In genomic region chr10:126928011-126928818, GRCm38 (mm10) we compare ENCODE assay signal across 8 mouse cellular contexts. TPM values are rescaled to one million over a fixed set of nuclear protein-coding genes. Genes with fewer than 3 reads are reported as not detected.
A peak's percentile ranks its signal among the peaks of the same experiment; 100 is the strongest.
DNase-seq lines count a peak whose midpoint lies in the region; ATAC-seq and TF ChIP-seq lines count a peak whose summit lies in the region.

No protein-coding gene starts in this region.

- H3K4me3 ChIP-seq in thymus, adult 2 months (ENCODE audit: control insufficient read depth, insufficient read depth, low read length): peak overlapping the region; percentile 25
- peak overlapping the region; percentile 71 for H3K4me3 ChIP-seq in embryonic facial prominence, embryonic 10.5 days
- peak overlapping the region; percentile 49 for H3K4me3 ChIP-seq in limb, embryonic 12.5 days (replicated peaks)
- H3K4me3 ChIP-seq in midbrain, embryonic 12.5 days: peak overlapping the region; percentile 57
- peak overlapping the region; percentile 59 for H3K4me3 ChIP-seq in stomach, embryonic 16.5 days (replicated peaks; ENCODE audit: low read length)

- H3K9me3 ChIP-seq in embryonic facial prominence, embryonic 10.5 days: no peaks in the 10 kb centered on the region
- no peaks in the 10 kb centered on the region for H3K9me3 ChIP-seq in limb, embryonic 12.5 days
- H3K9me3 ChIP-seq in midbrain, embryonic 12.5 days: no peaks in the 10 kb centered on the region
- H3K9me3 ChIP-seq in stomach, embryonic 16.5 days (replicated peaks; ENCODE audit: control insufficient read depth, low read length): no peaks in the 10 kb centered on the region

- no peak for DNase-seq in thymus, adult 2 months
- DNase-seq in thymus, postnatal 0 days (ENCODE audit: low spot score): no peak
- DNase-seq in embryonic facial prominence, embryonic 10.5 days (ENCODE audit: low spot score): peak; percentile 86
- DNase-seq in heart, adult 18-20 months: peak; percentile 94 to 95
- peak; percentile 83 to 90 for DNase-seq in kidney, adult 8-10 months

- H3K4me2 ChIP-seq in limb, embryonic 12.5 days: peak overlapping the region; percentile 90
- H3K4me2 ChIP-seq in midbrain, embryonic 12.5 days (replicated peaks): peak overlapping the region; percentile 93
- peak overlapping the region; percentile 93 for H3K4me2 ChIP-seq in stomach, embryonic 16.5 days (ENCODE audit: low read depth, low read length)

- peak; percentile 45; the same call in 1 of the 2 replicates for ATAC-seq in limb, embryonic 12.5 days (ENCODE audit: insufficient number of reproducible peaks, insufficient read depth, low FRiP score, low TSS enrichment, low read depth)
- peak; percentile 60 for ATAC-seq in midbrain, embryonic 12.5 days (ENCODE audit: low FRiP score, low read depth)
- peak; percentile 73 for ATAC-seq in stomach, embryonic 16.5 days (ENCODE audit: insufficient read depth, low FRiP score)

- H3K27me3 ChIP-seq in thymus, adult 2 months (ENCODE audit: control insufficient read depth, insufficient read depth, low read length): peaks cover 11% of the 10 kb centered on the region; the same call in 1 of the 2 replicates
- H3K27me3 ChIP-seq in embryonic facial prominence, embryonic 10.5 days (replicated peaks; ENCODE audit: low read depth, poor library complexity, severe bottlenecking): peaks cover 47% of the 10 kb centered on the region
- H3K27me3 ChIP-seq in limb, embryonic 12.5 days: peaks cover 4% of the 10 kb centered on the region; the same call in 1 of the 2 replicates
- H3K27me3 ChIP-seq in midbrain, embryonic 12.5 days: peaks cover 42% of the 10 kb centered on the region
- H3K27me3 ChIP-seq in stomach, embryonic 16.5 days (ENCODE audit: control insufficient read depth, insufficient read depth, low read length): no peaks in the 10 kb centered on the region

- H3K4me1 ChIP-seq in thymus, adult 2 months (replicated peaks; ENCODE audit: control insufficient read depth, insufficient read depth, low read length): no peaks in the 10 kb centered on the region
- H3K4me1 ChIP-seq in embryonic facial prominence, embryonic 10.5 days: peaks cover 55% of the 10 kb centered on the region
- H3K4me1 ChIP-seq in limb, embryonic 12.5 days (replicated peaks): peaks cover 55% of the 10 kb centered on the region
- peaks cover 61% of the 10 kb centered on the region for H3K4me1 ChIP-seq in midbrain, embryonic 12.5 days
- H3K4me1 ChIP-seq in stomach, embryonic 16.5 days (ENCODE audit: control insufficient read depth, insufficient read depth, low read length): peaks cover 42% of the 10 kb centered on the region

- no peaks in the 10 kb centered on the region for H3K36me3 ChIP-seq in thymus, adult 2 months (ENCODE audit: control insufficient read depth, insufficient read depth, low read length)
- H3K36me3 ChIP-seq in embryonic facial prominence, embryonic 10.5 days (replicated peaks): no peaks in the 10 kb centered on the region
- no peaks in the 10 kb centered on the region for H3K36me3 ChIP-seq in limb, embryonic 12.5 days
- H3K36me3 ChIP-seq in midbrain, embryonic 12.5 days: no peaks in the 10 kb centered on the region
- no peaks in the 10 kb centered on the region for H3K36me3 ChIP-seq in stomach, embryonic 16.5 days (ENCODE audit: control insufficient read depth, insufficient read depth, low read length)

- H3K27ac ChIP-seq in thymus, adult 2 months (ENCODE audit: control insufficient read depth, insufficient read depth, low read length): peak overlapping the region; percentile 45; the same call in 1 of the 2 replicates
- peak overlapping the region; percentile 86 for H3K27ac ChIP-seq in embryonic facial prominence, embryonic 10.5 days (replicated peaks)
- H3K27ac ChIP-seq in limb, embryonic 12.5 days: peak overlapping the region; percentile 98
- 0 out of 2 replicates have a peak overlapping the region, but pooled peaks have one; percentile 35 for H3K27ac ChIP-seq in midbrain, embryonic 12.5 days (replicated peaks)
- H3K27ac ChIP-seq in stomach, embryonic 16.5 days (ENCODE audit: low read length): peak overlapping the region; percentile 99

- peak; percentile 10; the same call in 1 of the 2 replicates for TF ChIP-seq CTCF in thymus, adult 2 months (IDR thresholded peaks at IDR 0.05; ENCODE audit: borderline replicate concordance, control insufficient read depth, extremely low read depth, insufficient read depth, low read length, poor library complexity)

- TF ChIP-seq POLR2A in thymus, adult 2 months (IDR thresholded peaks at IDR 0.05; ENCODE audit: control insufficient read depth, extremely low read depth, insufficient read depth, low read length, poor library complexity): no peak

- WGBS in thymus, adult 2 months: 3% methylated on average over 39 of the region's 39 CpGs
- WGBS in embryonic facial prominence, embryonic 10.5 days: under 1% methylated on average over 39 of the region's 39 CpGs
- WGBS in limb, embryonic 12.5 days: under 1% methylated on average over 39 of the region's 39 CpGs
- WGBS in midbrain, embryonic 12.5 days: under 1% methylated on average over 36 of the region's 39 CpGs
- WGBS in stomach, embryonic 16.5 days: under 1% methylated on average over 39 of the region's 39 CpGs

- H3K9ac ChIP-seq in limb, embryonic 12.5 days (replicated peaks): peak overlapping the region; percentile 70
- H3K9ac ChIP-seq in midbrain, embryonic 12.5 days (replicated peaks): peak overlapping the region; percentile 60
- H3K9ac ChIP-seq in stomach, embryonic 16.5 days (ENCODE audit: low read length): peak overlapping the region; percentile 85

RNA-seq across cellular contexts. Expression of gene Atp23, which starts 27.1 kb away (rescaled TPM):
- polyA plus RNA-seq in thymus, adult 2 months (2012; rRNA removed): 9.6 and 12.1 TPM in 2 replicates
- 15.8 and 17.5 TPM in 2 replicates for polyA plus RNA-seq in thymus, postnatal 0 days (2015; fragmentation: Nextera tagmentation; extraction: Ambion mirVana)
- polyA plus RNA-seq in embryonic facial prominence, embryonic 10.5 days (2016; fragmentation: Nextera tagmentation; extraction: Ambion mirVana): 20.0 and 22.6 TPM in 2 replicates
- total RNA-seq in heart, adult 18-20 months (2021): 1 to 10 TPM; 4.2 to 5.1 TPM
- 22.9 TPM in 2 replicates for polyA plus RNA-seq in limb, embryonic 12.5 days (2016; fragmentation: Nextera tagmentation; extraction: Ambion mirVana)
- polyA plus RNA-seq in midbrain, embryonic 12.5 days (2016; fragmentation: Nextera tagmentation; extraction: Ambion mirVana): 14.4 and 15.0 TPM in 2 replicates
- polyA plus RNA-seq in stomach, embryonic 16.5 days (2015; fragmentation: Nextera tagmentation; extraction: Ambion mirVana): 11.7 and 12.0 TPM in 2 replicates

RNA-seq across cellular contexts. Expression of gene Ctdsp2, which starts 50.3 kb away (rescaled TPM):
- 179 and 182 TPM in 2 replicates for polyA plus RNA-seq in thymus, adult 2 months (2012; rRNA removed)
- 30.3 and 34.3 TPM in 2 replicates for polyA plus RNA-seq in thymus, postnatal 0 days (2015; fragmentation: Nextera tagmentation; extraction: Ambion mirVana)
- 46.2 and 49.3 TPM in 2 replicates for polyA plus RNA-seq in embryonic facial prominence, embryonic 10.5 days (2016; fragmentation: Nextera tagmentation; extraction: Ambion mirVana)
- 10 to 100 TPM; 83.8 to 94.3 TPM for total RNA-seq in heart, adult 18-20 months (2021)
- polyA plus RNA-seq in limb, embryonic 12.5 days (2016; fragmentation: Nextera tagmentation; extraction: Ambion mirVana): 74.6 and 89.2 TPM in 2 replicates
- 40.1 and 45.4 TPM in 2 replicates for polyA plus RNA-seq in midbrain, embryonic 12.5 days (2016; fragmentation: Nextera tagmentation; extraction: Ambion mirVana)
- polyA plus RNA-seq in stomach, embryonic 16.5 days (2015; fragmentation: Nextera tagmentation; extraction: Ambion mirVana): 49.4 and 53.4 TPM in 2 replicates

Comparison
In these comparisons a context has a peak if more than half of its experiments do, and no peak if none do; other contexts are left out.
1. DNase-seq: peak in embryonic facial prominence, embryonic 10.5 days (single experiment), heart, adult 18-20 months (2 of 2) and kidney, adult 8-10 months (2 of 2); none in thymus, adult 2 months (single experiment) and thymus, postnatal 0 days (single experiment).
2. H3K27ac ChIP-seq: peak in every context shown above with its lines; median percentile 99 in stomach, embryonic 16.5 days; 98 in limb, embryonic 12.5 days; 86 in embryonic facial prominence, embryonic 10.5 days; 45 in thymus, adult 2 months; 35 in midbrain, embryonic 12.5 days.
3. Peak in every context shown above with its lines, with median percentiles within 50 percentile points of each other: H3K4me3 ChIP-seq, ATAC-seq, H3K4me2 ChIP-seq and H3K9ac ChIP-seq.